Mouse (Mus musculus): ENCODE results near the gene Fubp1. TPM values are rescaled to one million over a fixed set of nuclear protein-coding genes. Genes with fewer than 3 reads are reported as not detected.

Gene Fubp1
- 40.6 and 45.4 TPM in 2 replicates for polyA plus RNA-seq (2012; rRNA removed)

GRCm38 (mm10) chr3:152209967-152210634, at the start of gene Fubp1, which contains the start of gene Dnajb4:
Fubp1 (plus strand) TSS chr3:152210422.
Dnajb4 (minus strand) TSS chr3:152210302.

GRCm38 (mm10) chr3:152166099-152166423, 44.2 kb upstream of the Fubp1 start, which contains the start of gene Gipc2:
Gipc2 (minus strand) TSS chr3:152166230.

GRCm38 (mm10) chr3:152266036-152266421, 55.8 kb downstream of the Fubp1 start, which contains the start of gene Nexn:
Nexn (minus strand) TSS chr3:152266350.

Other genes starting within 250 kb of the Fubp1 start
- gene Gipc2, start 44.2 kb upstream of the Fubp1 start, polyA plus RNA-seq (2012; rRNA removed), result 7.0 and 11.3 TPM in 2 replicates
- gene Dnajb4, start 120 bp upstream of the Fubp1 start, polyA plus RNA-seq (2012; rRNA removed), result 12.9 and 15.2 TPM in 2 replicates
- gene Nexn, start 55.9 kb downstream of the Fubp1 start, polyA plus RNA-seq (2012; rRNA removed), result 0.53 and 0.65 TPM in 2 replicates
- 4.0 and 4.8 TPM in 2 replicates for gene Miga1, start 130.0 kb downstream of the Fubp1 start, polyA plus RNA-seq (2012; rRNA removed)
- gene Usp33, start 136.1 kb downstream of the Fubp1 start, polyA plus RNA-seq (2012; rRNA removed), result 18.0 and 18.9 TPM in 2 replicates
- gene Zzz3, start 185.1 kb downstream of the Fubp1 start, polyA plus RNA-seq (2012; rRNA removed), result 8.3 and 9.1 TPM in 2 replicates